Mouse (Mus musculus): Measurements from ENCODE around the gene Cfap100.

DNA sequence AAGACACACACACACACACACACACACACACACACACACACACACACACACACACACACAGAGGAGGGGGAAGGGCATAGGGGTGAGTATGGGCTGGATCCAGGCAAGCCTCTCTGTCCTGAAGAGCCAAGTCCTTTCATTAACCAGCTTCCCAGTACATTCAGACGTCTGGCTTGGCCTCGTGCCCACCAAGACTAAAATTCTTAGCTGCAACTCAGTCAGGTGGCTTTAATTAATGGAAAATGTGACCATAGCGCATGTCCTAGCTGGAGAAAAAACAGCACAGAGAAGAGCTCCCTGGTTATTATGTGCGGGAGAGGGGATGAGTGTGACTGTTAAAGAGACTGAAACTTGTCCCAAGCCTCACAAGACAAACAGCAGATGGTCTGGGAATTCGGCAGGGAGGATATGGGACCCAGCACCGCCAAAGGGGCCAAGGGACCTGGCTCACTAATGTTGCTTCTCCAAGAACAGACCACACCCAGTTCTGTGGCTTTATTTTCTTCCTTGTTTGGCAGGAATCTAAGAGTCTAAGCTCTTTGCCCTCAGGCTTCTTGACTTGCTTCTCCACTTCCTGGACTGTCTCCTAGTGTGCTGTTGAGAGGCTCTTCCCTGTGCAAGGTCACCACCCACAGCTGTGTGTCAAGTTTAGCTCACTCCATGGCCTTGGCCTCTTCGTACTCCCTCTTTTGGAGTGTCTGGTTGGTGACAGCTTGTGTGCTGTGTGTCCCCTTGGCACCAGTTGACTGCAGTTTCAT, 68.4 kb downstream of the Cfap100 start:
- TF ChIP-seq CTCF (IDR thresholded peaks at IDR 0.05; ENCODE audit: extremely low read depth, insufficient read depth, insufficient read length, insufficient replicate concordance) (no peak), POLR2A (IDR thresholded peaks at IDR 0.05; ENCODE audit: low read depth, low read length) (no peak)

Measured in spleen, adult 2 months (tissue).